Mouse (Mus musculus) forebrain, embryonic 13.5 days (tissue): ENCODE measurements at regions not wholly inside any gene's neighbourhood (a gene's known extent, or its start where the extent isn't known, plus 50 kb on each side); places are given as distances from the start of the nearest gene placed in this dataset.

Experiments used
- ATAC-seq: fragments of 200-750 bp; cut with Nextera tagmentation; 2 replicates; pipeline ENCODE4 v1.8.0; 2017
- H3K27ac ChIP-seq: fragments of 300-500 bp; sonication (generic); 2 replicates; pipeline ENCODE4 v1.5.1; 2015; ENCODE audit warnings: inconsistent platforms, mild to moderate bottlenecking, moderate library complexity
- H3K27me3 ChIP-seq: fragments of 300-500 bp; sonication (generic); 2 replicates; pipeline ENCODE4 v1.6.1; 2015; ENCODE audit warnings: mild to moderate bottlenecking, inconsistent platforms
- H3K36me3 ChIP-seq: fragments of 300-500 bp; sonication (generic); 2 replicates; pipeline ENCODE4 v1.6.1; 2015; ENCODE audit warnings: mild to moderate bottlenecking, inconsistent platforms; ENCODE audit not compliant: poor library complexity, severe bottlenecking
- H3K4me1 ChIP-seq: fragments of 300-500 bp; sonication (generic); 2 replicates; pipeline ENCODE4 v1.6.1; 2015; ENCODE audit warnings: inconsistent platforms
- H3K4me2 ChIP-seq: fragments of 300-500 bp; sonication (generic); 2 replicates; pipeline ENCODE4 v1.6.1; 2015; ENCODE audit warnings: inconsistent platforms, mild to moderate bottlenecking, moderate library complexity
- H3K4me3 ChIP-seq: fragments of 300-500 bp; sonication (generic); 2 replicates; pipeline ENCODE4 v1.5.1; 2015; ENCODE audit warnings: mild to moderate bottlenecking, inconsistent platforms
- H3K9ac ChIP-seq: fragments of 300-500 bp; sonication (generic); 2 replicates; pipeline ENCODE4 v1.6.1; 2015; ENCODE audit warnings: mild to moderate bottlenecking, inconsistent platforms
- H3K9me3 ChIP-seq: fragments of 300-500 bp; sonication (generic); replicated peaks from 2 replicates; pipeline ENCODE4 v1.6.1; 2016; ENCODE audit warnings: inconsistent platforms
- WGBS: fragments of 180-500 bp; shearing (Covaris S2); methylation state at CpG from one replicate; pipeline ENCODE4 v1.1.7; 2015; 5-methylcytosine and 5-hydroxymethylcytosine counted together

- peaks cover 6% of the 10 kb centered on the region; the same call in 1 of the 2 replicates for H3K4me1 ChIP-seq
- no peak overlapping the region for H3K4me2 ChIP-seq
- ATAC-seq: no peak
- no peak overlapping the region for H3K4me3 ChIP-seq
- H3K9ac ChIP-seq: no peak overlapping the region
- H3K27me3 ChIP-seq: no peaks in the 10 kb centered on the region
- H3K36me3 ChIP-seq: no peaks in the 10 kb centered on the region
- no peak overlapping the region for H3K27ac ChIP-seq
- WGBS: 80% methylated on average over 4 of the region's 4 CpGs
- no peaks in the 10 kb centered on the region for H3K9me3 ChIP-seq
These were observed 110.4 kb downstream of the Tbx19 start for GRCm38 (mm10) chr1:165050176-165050575.

GRCm38 (mm10) chr1:165046637-165047036, 111.3 kb upstream of the Xcl1 start:
- H3K4me3 ChIP-seq: no peak overlapping the region
- peak; percentile 57 for ATAC-seq
- no peaks in the 10 kb centered on the region for H3K27me3 ChIP-seq
- 25% methylated on average over 7 of the region's 7 CpGs for WGBS
- H3K9me3 ChIP-seq: no peaks in the 10 kb centered on the region
- peak overlapping the region; percentile 8; the same call in 1 of the 2 replicates for H3K9ac ChIP-seq
- H3K36me3 ChIP-seq: no peaks in the 10 kb centered on the region
- H3K4me1 ChIP-seq: peaks cover 18% of the 10 kb centered on the region
- no peak overlapping the region for H3K27ac ChIP-seq
- no peak overlapping the region for H3K4me2 ChIP-seq

- H3K27me3 ChIP-seq: no peaks in the 10 kb centered on the region
- WGBS: 74% methylated on average over 4 of the region's 4 CpGs
- no peak for ATAC-seq
- H3K4me1 ChIP-seq: peaks cover 18% of the 10 kb centered on the region
- no peak overlapping the region for H3K4me2 ChIP-seq
- 0 out of 2 replicates have a peak overlapping the region, but pooled peaks have one; percentile 0 for H3K9ac ChIP-seq
- no peaks in the 10 kb centered on the region for H3K36me3 ChIP-seq
- no peak overlapping the region for H3K4me3 ChIP-seq
- H3K27ac ChIP-seq: no peak overlapping the region
- H3K9me3 ChIP-seq: no peaks in the 10 kb centered on the region
These were observed 110.7 kb upstream of the Xcl1 start for GRCm38 (mm10) chr1:165046056-165046455.

GRCm38 (mm10) chr1:165043361-165043760, 108.0 kb upstream of the Xcl1 start:
- Histone ChIP-seq H3K27me3 (no peaks in the 10 kb centered on the region), H3K4me3 (no peak overlapping the region), H3K4me2 (no peak overlapping the region), H3K9me3 (no peaks in the 10 kb centered on the region), H3K4me1 (peaks cover 18% of the 10 kb centered on the region), H3K9ac (no peak overlapping the region), H3K36me3 (no peaks in the 10 kb centered on the region), H3K27ac (no peak overlapping the region)
- no peak for ATAC-seq
- WGBS: 62% methylated on average over 3 of the region's 3 CpGs

- Histone ChIP-seq H3K4me3 (no peak overlapping the region), H3K4me2 (no peak overlapping the region), H3K27ac (peak overlapping the region; percentile 69), H3K9ac (no peak overlapping the region), H3K9me3 (no peaks in the 10 kb centered on the region), H3K27me3 (no peaks in the 10 kb centered on the region), H3K36me3 (no peaks in the 10 kb centered on the region), H3K4me1 (peaks cover 18% of the 10 kb centered on the region)
- 65% methylated on average over 2 of the region's 2 CpGs for WGBS
- peak; percentile 86 for ATAC-seq
These were observed 106.8 kb upstream of the Xcl1 start for GRCm38 (mm10) chr1:165042105-165042504.

GRCm38 (mm10) chr1:165036631-165037030, 101.3 kb upstream of the Xcl1 start:
- 72% methylated on average over 3 of the region's 3 CpGs for WGBS
- no peaks in the 10 kb centered on the region for H3K36me3 ChIP-seq
- H3K9ac ChIP-seq: no peak overlapping the region
- H3K4me3 ChIP-seq: no peak overlapping the region
- no peak overlapping the region for H3K4me2 ChIP-seq
- no peak for ATAC-seq
- no peaks in the 10 kb centered on the region for H3K27me3 ChIP-seq
- H3K4me1 ChIP-seq: 0 out of 2 replicates have a peak, but pooled peaks cover under 1% of the 10 kb centered on the region
- H3K9me3 ChIP-seq: no peaks in the 10 kb centered on the region
- no peak overlapping the region for H3K27ac ChIP-seq

- Histone ChIP-seq H3K27ac (no peak overlapping the region), H3K4me2 (no peak overlapping the region), H3K9me3 (no peaks in the 10 kb centered on the region), H3K27me3 (no peaks in the 10 kb centered on the region), H3K36me3 (no peaks in the 10 kb centered on the region), H3K4me3 (no peak overlapping the region), H3K9ac (no peak overlapping the region), H3K4me1 (no peaks in the 10 kb centered on the region)
- WGBS: 92% methylated on average over 1 of the region's 1 CpGs
- ATAC-seq: peak; percentile 67
These were observed 100.3 kb upstream of the Xcl1 start for GRCm38 (mm10) chr1:165035618-165036017.

- Histone ChIP-seq H3K36me3 (no peaks in the 10 kb centered on the region), H3K4me2 (no peak overlapping the region), H3K9me3 (no peaks in the 10 kb centered on the region), H3K4me3 (no peak overlapping the region), H3K4me1 (peaks cover 10% of the 10 kb centered on the region), H3K27ac (no peak overlapping the region), H3K27me3 (no peaks in the 10 kb centered on the region), H3K9ac (no peak overlapping the region)
- ATAC-seq: no peak
- WGBS: 82% methylated on average over 10 of the region's 10 CpGs
These were observed 85.7 kb upstream of the Xcl1 start for GRCm38 (mm10) chr1:165020960-165021563.

GRCm38 (mm10) chr1:165018692-165019309, 83.5 kb upstream of the Xcl1 start:
- 12% methylated on average over 16 of the region's 16 CpGs for WGBS

GRCm38 (mm10) chr1:165018236-165018635, 82.9 kb upstream of the Xcl1 start:
- Histone ChIP-seq H3K27ac (peak overlapping the region; percentile 25; the same call in 1 of the 2 replicates), H3K4me3 (no peak overlapping the region)

More at GRCm38 (mm10) chr1:165018692-165019309, 83.5 kb upstream of the Xcl1 start:
- Histone ChIP-seq H3K4me1 (peaks cover 10% of the 10 kb centered on the region), H3K4me2 (peak overlapping the region; percentile 59), H3K9me3 (no peaks in the 10 kb centered on the region), H3K27ac (peak overlapping the region; percentile 25; the same call in 1 of the 2 replicates), H3K36me3 (no peaks in the 10 kb centered on the region), H3K9ac (peak overlapping the region; percentile 53), H3K4me3 (peak overlapping the region; percentile 42), H3K27me3 (no peaks in the 10 kb centered on the region)
- peak; percentile 98 for ATAC-seq

GRCm38 (mm10) chr1:165017793-165018192, 82.5 kb upstream of the Xcl1 start:
- Histone ChIP-seq H3K4me3 (no peak overlapping the region), H3K27ac (no peak overlapping the region), H3K4me2 (no peak overlapping the region), H3K9me3 (no peaks in the 10 kb centered on the region), H3K4me1 (peaks cover 10% of the 10 kb centered on the region), H3K9ac (no peak overlapping the region), H3K27me3 (no peaks in the 10 kb centered on the region), H3K36me3 (no peaks in the 10 kb centered on the region)
- 27% methylated on average over 6 of the region's 6 CpGs for WGBS
- ATAC-seq: peak; percentile 14; the same call in 1 of the 2 replicates

More at GRCm38 (mm10) chr1:165018236-165018635, 82.9 kb upstream of the Xcl1 start:
- H3K36me3 ChIP-seq: no peaks in the 10 kb centered on the region
- no peaks in the 10 kb centered on the region for H3K9me3 ChIP-seq
- 80% methylated on average over 4 of the region's 4 CpGs for WGBS
- peaks cover 10% of the 10 kb centered on the region for H3K4me1 ChIP-seq
- H3K4me2 ChIP-seq: peak overlapping the region; percentile 59; the same call in 1 of the 2 replicates
- H3K27me3 ChIP-seq: no peaks in the 10 kb centered on the region
- no peak overlapping the region for H3K9ac ChIP-seq
- ATAC-seq: peak; percentile 31

GRCm38 (mm10) chr1:165014328-165014727, 79.0 kb upstream of the Xcl1 start:
- no peak overlapping the region for H3K4me3 ChIP-seq
- no peaks in the 10 kb centered on the region for H3K9me3 ChIP-seq
- H3K27ac ChIP-seq: no peak overlapping the region
- H3K27me3 ChIP-seq: no peaks in the 10 kb centered on the region
- WGBS: 93% methylated on average over 1 of the region's 1 CpGs
- no peak overlapping the region for H3K4me2 ChIP-seq
- no peak for ATAC-seq
- no peaks in the 10 kb centered on the region for H3K36me3 ChIP-seq
- H3K9ac ChIP-seq: no peak overlapping the region
- H3K4me1 ChIP-seq: peaks cover 10% of the 10 kb centered on the region
